Mouse (Mus musculus): ENCODE measurements at regions not wholly inside any gene's neighbourhood (a gene's known extent, or its start where the extent isn't known, plus 50 kb on each side); places are given as distances from the start of the nearest gene placed in this dataset.

DNA sequence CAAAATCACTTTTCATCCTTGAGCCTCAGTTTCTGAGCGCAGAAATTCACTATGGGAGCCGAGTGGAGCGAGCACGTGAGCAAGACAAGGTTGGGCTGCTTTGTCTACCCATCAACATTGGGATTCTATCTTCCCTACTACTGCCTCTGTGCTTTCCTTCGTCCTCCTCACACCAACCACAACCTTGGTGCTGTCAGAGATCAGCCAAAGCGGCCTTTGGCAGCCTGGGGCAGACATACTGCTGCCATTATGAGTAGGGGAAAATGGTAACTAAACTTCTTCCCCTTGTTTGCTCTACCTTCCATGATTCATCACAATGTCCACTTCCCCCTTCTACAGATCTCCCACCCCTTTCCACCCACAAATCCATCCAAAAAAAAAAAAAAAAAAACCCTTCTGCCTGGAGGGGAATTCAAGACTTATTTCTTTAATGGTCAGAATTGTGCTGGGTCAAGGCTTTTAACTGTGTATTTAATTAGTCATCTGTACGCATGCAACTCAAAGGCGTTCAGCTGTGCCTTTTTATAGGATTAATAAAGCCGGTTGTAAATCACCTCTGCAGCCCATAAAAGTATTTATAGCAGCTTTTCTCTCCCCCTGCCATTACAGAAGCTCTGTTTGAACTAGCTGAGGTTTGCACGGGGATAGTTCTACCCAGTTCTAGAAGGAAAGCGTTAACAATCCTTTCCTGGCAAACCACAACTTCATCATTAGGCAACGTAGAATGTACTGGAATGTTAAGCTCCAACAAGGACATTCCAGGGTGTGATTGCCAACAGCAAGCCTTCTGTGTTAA, 340.4 kb downstream of the Pik3r1 start:
- DNase-seq (ENCODE audit: low spot score) = no peak
- WGBS = 66% methylated on average over 12 of the region's 12 CpGs

DNA sequence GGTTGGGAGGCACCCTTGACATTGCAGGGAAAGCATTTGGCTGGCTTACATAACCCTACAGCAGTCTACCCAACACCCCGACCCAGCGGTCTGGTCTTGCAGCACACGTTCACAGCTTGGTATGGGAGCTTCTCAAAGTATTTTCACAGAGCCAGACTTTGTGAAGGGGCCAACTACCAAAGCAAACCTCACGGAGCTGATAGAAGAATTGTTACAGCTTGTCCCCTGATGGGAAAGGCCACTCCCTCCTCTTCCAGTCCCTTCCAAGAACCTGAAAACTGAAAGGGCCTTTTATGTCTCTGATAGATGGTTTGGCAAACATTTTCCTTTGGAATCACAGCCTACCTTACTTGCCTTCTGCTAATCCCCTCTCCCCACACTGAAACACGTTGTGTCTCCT, 341.6 kb downstream of the Pik3r1 start:
- no peak overlapping the region for H3K4me2 ChIP-seq (ENCODE audit: low read length)
- no peak overlapping the region for H3K4me3 ChIP-seq (ENCODE audit: low read depth, low read length)
- DNase-seq (ENCODE audit: low spot score) (no peak), ATAC-seq (replicated peaks; ENCODE audit: low FRiP score, low TSS enrichment, low read depth) (no peak)
- H3K27me3 ChIP-seq (replicated peaks; ENCODE audit: control insufficient read depth, insufficient read depth, low read length) = no peaks in the 10 kb centered on the region
- no peak overlapping the region for H3K27ac ChIP-seq (ENCODE audit: low read depth)
- no peak overlapping the region for H3K9ac ChIP-seq (ENCODE audit: low read length)
- no peaks in the 10 kb centered on the region; the same call in 1 of the 2 replicates for H3K4me1 ChIP-seq (replicated peaks; ENCODE audit: control insufficient read depth, insufficient read depth, low read length)
- H3K9me3 ChIP-seq (ENCODE audit: control insufficient read depth, low read length) = no peaks in the 10 kb centered on the region
- no peaks in the 10 kb centered on the region for H3K36me3 ChIP-seq (ENCODE audit: control insufficient read depth, insufficient read depth, low read length)
- WGBS = 48% methylated on average over 5 of the region's 5 CpGs

More for the DNA sequence above, 340.4 kb downstream of the Pik3r1 start:
- Histone ChIP-seq H3K9ac (ENCODE audit: low read length) (no peak overlapping the region), H3K4me1 (replicated peaks; ENCODE audit: control insufficient read depth, insufficient read depth, low read length) (no peaks in the 10 kb centered on the region), H3K27ac (ENCODE audit: low read depth) (0 out of 2 replicates have a peak overlapping the region, but pooled peaks have one; percentile 29), H3K4me3 (ENCODE audit: low read depth, low read length) (no peak overlapping the region), H3K36me3 (ENCODE audit: control insufficient read depth, insufficient read depth, low read length) (no peaks in the 10 kb centered on the region), H3K4me2 (ENCODE audit: low read length) (no peak overlapping the region), H3K27me3 (replicated peaks; ENCODE audit: control insufficient read depth, insufficient read depth, low read length) (no peaks in the 10 kb centered on the region), H3K9me3 (ENCODE audit: control insufficient read depth, low read length) (no peaks in the 10 kb centered on the region)
- peak; percentile 63; the same call in 1 of the 2 replicates for ATAC-seq (replicated peaks; ENCODE audit: low FRiP score, low TSS enrichment, low read depth)

DNA sequence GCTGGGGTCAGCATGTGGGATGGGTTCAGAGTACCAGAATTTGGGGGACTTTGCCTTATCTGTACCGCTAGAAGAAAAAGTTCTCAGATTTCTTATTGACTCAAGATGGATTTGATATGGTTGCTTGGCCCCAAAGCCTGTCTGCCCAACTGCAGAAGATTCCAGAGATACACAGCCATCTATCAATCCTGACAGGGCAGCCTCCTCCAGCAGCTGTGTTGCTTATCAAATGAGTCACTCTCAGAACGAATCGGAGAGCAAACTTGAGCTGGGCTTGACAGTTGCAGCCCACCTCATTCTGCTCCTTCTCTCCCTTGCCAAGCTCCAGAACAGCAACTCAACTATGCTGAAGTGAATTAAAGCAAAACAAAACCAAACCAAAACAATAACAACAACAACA, 345.9 kb downstream of the Pik3r1 start:
- ATAC-seq (replicated peaks; ENCODE audit: low FRiP score, low TSS enrichment, low read depth) = no peak
- 25% methylated on average over 3 of the region's 3 CpGs for WGBS
- Histone ChIP-seq H3K9ac (ENCODE audit: low read length) (no peak overlapping the region), H3K9me3 (ENCODE audit: control insufficient read depth, low read length) (no peaks in the 10 kb centered on the region), H3K27me3 (replicated peaks; ENCODE audit: control insufficient read depth, insufficient read depth, low read length) (no peaks in the 10 kb centered on the region), H3K4me2 (ENCODE audit: low read length) (no peak overlapping the region), H3K36me3 (ENCODE audit: control insufficient read depth, insufficient read depth, low read length) (no peaks in the 10 kb centered on the region), H3K4me3 (ENCODE audit: low read depth, low read length) (no peak overlapping the region), H3K27ac (ENCODE audit: low read depth) (no peak overlapping the region), H3K4me1 (replicated peaks; ENCODE audit: control insufficient read depth, insufficient read depth, low read length) (no peaks in the 10 kb centered on the region; the same call in 1 of the 2 replicates)
- DNase-seq (ENCODE audit: low spot score) = no peak

DNA sequence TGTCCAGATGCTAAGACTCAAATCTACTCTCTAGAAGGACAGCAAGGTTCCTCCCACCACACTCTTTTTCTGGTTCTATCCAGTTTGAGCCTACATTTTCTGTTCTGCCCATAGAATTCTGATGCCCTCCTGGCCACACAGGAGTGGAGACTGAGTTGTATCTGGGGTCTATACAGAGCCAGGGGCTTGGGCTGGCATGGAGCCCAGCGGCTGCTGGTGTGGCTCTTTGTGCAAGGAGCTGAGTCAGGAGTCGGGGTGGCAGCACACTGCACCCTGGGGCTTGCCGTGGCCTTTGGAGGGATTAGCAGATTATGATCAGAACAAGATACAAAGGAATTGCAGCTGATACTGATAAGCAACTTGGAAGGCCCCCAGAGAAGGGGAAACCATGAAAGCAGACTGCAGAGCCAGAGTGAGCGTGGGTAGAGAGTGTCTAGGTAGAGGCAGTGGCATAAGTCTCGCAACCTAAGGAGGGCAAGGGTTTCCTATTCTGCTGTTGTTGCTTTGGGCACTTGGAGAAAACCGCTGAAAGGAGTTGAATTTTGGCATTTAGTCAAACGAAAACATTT, 348.5 kb downstream of the Pik3r1 start:
- Histone ChIP-seq H3K4me2 (ENCODE audit: low read length) (no peak overlapping the region), H3K27me3 (replicated peaks; ENCODE audit: control insufficient read depth, insufficient read depth, low read length) (no peaks in the 10 kb centered on the region), H3K4me3 (ENCODE audit: low read depth, low read length) (no peak overlapping the region), H3K9me3 (ENCODE audit: control insufficient read depth, low read length) (no peaks in the 10 kb centered on the region), H3K9ac (ENCODE audit: low read length) (no peak overlapping the region), H3K27ac (ENCODE audit: low read depth) (no peak overlapping the region), H3K4me1 (replicated peaks; ENCODE audit: control insufficient read depth, insufficient read depth, low read length) (no peaks in the 10 kb centered on the region; the same call in 1 of the 2 replicates), H3K36me3 (ENCODE audit: control insufficient read depth, insufficient read depth, low read length) (no peaks in the 10 kb centered on the region)
- DNase-seq (ENCODE audit: low spot score) (no peak), ATAC-seq (replicated peaks; ENCODE audit: low FRiP score, low TSS enrichment, low read depth) (no peak)
- WGBS = 84% methylated on average over 7 of the region's 7 CpGs

DNA sequence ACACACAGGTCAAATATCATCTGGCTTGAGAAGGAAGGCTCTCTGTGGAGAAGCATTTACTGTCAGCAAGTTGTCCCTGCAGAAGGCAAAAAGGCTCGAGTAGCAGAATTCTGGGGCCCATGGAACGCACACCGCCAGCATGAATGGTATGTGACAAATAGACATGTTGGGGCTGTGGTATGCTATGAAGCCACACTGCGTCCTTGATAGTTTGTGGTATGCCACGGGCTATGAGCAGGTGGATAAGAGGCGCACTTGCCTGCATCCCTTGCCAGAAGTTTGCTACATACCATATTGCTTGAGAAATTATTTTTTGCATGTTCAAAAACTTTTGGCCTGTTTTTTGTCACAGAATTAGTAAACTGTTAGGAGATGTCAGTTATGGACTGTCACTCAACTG, 349.7 kb downstream of the Pik3r1 start:
- Histone ChIP-seq H3K4me3 (ENCODE audit: low read depth, low read length) (no peak overlapping the region), H3K4me1 (replicated peaks; ENCODE audit: control insufficient read depth, insufficient read depth, low read length) (no peaks in the 10 kb centered on the region; the same call in 1 of the 2 replicates), H3K4me2 (ENCODE audit: low read length) (no peak overlapping the region), H3K27ac (ENCODE audit: low read depth) (no peak overlapping the region), H3K27me3 (replicated peaks; ENCODE audit: control insufficient read depth, insufficient read depth, low read length) (no peaks in the 10 kb centered on the region), H3K9ac (ENCODE audit: low read length) (no peak overlapping the region), H3K36me3 (ENCODE audit: control insufficient read depth, insufficient read depth, low read length) (no peaks in the 10 kb centered on the region), H3K9me3 (ENCODE audit: control insufficient read depth, low read length) (no peaks in the 10 kb centered on the region)
- DNase-seq (ENCODE audit: low spot score) = no peak
- 84% methylated on average over 6 of the region's 6 CpGs for WGBS
- no peak for ATAC-seq (replicated peaks; ENCODE audit: low FRiP score, low TSS enrichment, low read depth)

DNA sequence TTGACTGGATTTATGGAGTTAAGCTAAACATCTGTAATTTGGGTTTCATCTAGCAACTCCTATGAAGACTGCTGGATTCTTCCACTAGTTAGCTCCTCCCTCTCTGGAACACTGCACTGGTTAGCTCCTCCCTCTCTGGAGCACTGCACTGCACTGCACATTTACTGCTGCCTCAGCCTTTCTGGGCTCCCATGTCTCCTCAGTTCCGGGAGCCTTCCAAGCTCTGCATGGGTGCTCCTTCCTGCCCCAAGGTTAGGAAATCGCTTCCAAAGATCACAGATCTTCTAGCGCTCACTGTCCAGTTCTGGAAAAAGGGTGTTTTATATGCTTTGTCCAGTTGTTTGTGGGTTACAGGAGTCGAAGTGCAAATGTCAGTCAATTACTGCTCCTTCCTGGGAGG, 359.1 kb downstream of the Pik3r1 start:
- Histone ChIP-seq H3K9ac (ENCODE audit: low read length) (no peak overlapping the region), H3K4me1 (replicated peaks; ENCODE audit: control insufficient read depth, insufficient read depth, low read length) (no peaks in the 10 kb centered on the region), H3K36me3 (ENCODE audit: control insufficient read depth, insufficient read depth, low read length) (no peaks in the 10 kb centered on the region), H3K27ac (ENCODE audit: low read depth) (no peak overlapping the region), H3K27me3 (replicated peaks; ENCODE audit: control insufficient read depth, insufficient read depth, low read length) (no peaks in the 10 kb centered on the region), H3K9me3 (ENCODE audit: control insufficient read depth, low read length) (no peaks in the 10 kb centered on the region), H3K4me3 (ENCODE audit: low read depth, low read length) (no peak overlapping the region), H3K4me2 (ENCODE audit: low read length) (no peak overlapping the region)
- no peak for ATAC-seq (replicated peaks; ENCODE audit: low FRiP score, low TSS enrichment, low read depth)
- WGBS = 82% methylated on average over 4 of the region's 4 CpGs
- DNase-seq (ENCODE audit: low spot score) = no peak

DNA sequence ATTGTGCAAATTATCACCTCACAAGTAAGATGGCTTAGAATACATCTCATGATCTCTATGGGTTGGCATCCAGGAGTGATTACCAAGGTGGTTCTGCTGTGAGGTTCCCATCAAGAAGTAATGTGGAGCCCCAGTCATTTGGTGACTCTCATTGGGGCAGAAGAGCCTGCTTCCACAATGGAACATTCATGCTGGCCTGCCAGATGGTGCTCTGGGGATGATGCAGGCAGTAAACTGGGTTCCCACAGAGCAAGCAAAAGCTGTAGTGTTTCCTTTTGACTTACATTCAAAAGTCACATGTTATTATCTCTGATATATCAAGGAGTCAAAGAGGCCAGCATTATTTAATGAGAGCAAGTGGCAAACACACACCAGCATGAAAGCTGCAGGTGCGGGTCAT, 360.4 kb downstream of the Pik3r1 start:
- Histone ChIP-seq H3K4me1 (replicated peaks; ENCODE audit: control insufficient read depth, insufficient read depth, low read length) (no peaks in the 10 kb centered on the region), H3K9ac (ENCODE audit: low read length) (no peak overlapping the region), H3K36me3 (ENCODE audit: control insufficient read depth, insufficient read depth, low read length) (no peaks in the 10 kb centered on the region), H3K4me2 (ENCODE audit: low read length) (no peak overlapping the region), H3K27ac (ENCODE audit: low read depth) (no peak overlapping the region), H3K27me3 (replicated peaks; ENCODE audit: control insufficient read depth, insufficient read depth, low read length) (no peaks in the 10 kb centered on the region), H3K9me3 (ENCODE audit: control insufficient read depth, low read length) (no peaks in the 10 kb centered on the region), H3K4me3 (ENCODE audit: low read depth, low read length) (no peak overlapping the region)
- no peak for ATAC-seq (replicated peaks; ENCODE audit: low FRiP score, low TSS enrichment, low read depth)
- no peak for DNase-seq (ENCODE audit: low spot score)
- WGBS = 85% methylated on average over 1 of the region's 1 CpGs

DNA sequence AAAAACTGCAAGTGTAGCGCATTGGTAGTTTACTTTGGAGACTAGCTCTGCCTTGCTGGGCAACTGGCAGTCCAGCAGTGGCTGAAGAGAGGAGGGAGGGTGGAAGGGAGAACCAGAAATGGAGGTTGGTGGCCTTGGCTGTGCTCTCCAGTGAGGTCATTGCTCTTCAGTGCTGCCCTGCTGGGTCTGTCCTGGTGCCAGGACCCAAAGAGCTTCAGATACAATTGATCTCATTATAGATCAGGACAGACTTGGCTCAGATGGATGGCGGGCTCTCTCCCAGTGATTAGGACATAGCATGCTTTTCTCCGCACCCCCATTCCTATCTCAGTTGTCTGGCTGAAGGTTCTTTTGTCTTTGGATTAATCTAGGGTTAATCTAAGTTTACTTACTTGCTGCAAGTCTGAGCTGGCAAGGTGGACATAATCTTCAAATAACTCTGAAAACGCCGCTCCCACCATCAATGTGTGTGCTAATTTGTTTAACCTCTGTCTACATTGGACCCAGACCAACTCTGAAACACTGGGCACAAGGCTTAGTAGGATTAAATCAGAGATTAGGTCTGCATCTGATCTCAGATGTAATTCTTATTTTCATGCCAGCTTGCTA, 394.3 kb downstream of the Pik3r1 start:
- Histone ChIP-seq H3K27me3 (replicated peaks; ENCODE audit: control insufficient read depth, insufficient read depth, low read length) (no peaks in the 10 kb centered on the region), H3K4me3 (ENCODE audit: low read depth, low read length) (no peak overlapping the region), H3K9me3 (ENCODE audit: control insufficient read depth, low read length) (no peaks in the 10 kb centered on the region), H3K4me1 (replicated peaks; ENCODE audit: control insufficient read depth, insufficient read depth, low read length) (no peaks in the 10 kb centered on the region), H3K9ac (ENCODE audit: low read length) (no peak overlapping the region), H3K4me2 (ENCODE audit: low read length) (no peak overlapping the region), H3K36me3 (ENCODE audit: control insufficient read depth, insufficient read depth, low read length) (no peaks in the 10 kb centered on the region), H3K27ac (ENCODE audit: low read depth) (no peak overlapping the region)
- DNase-seq (ENCODE audit: low spot score) (no peak), ATAC-seq (replicated peaks; ENCODE audit: low FRiP score, low TSS enrichment, low read depth) (no peak)
- 81% methylated on average over 5 of the region's 5 CpGs for WGBS

All from intestine, embryonic 14.5 days (tissue).